Mouse (Mus musculus): ENCODE measurements at regions not wholly inside any gene's neighbourhood (a gene's known extent, or its start where the extent isn't known, plus 50 kb on each side); places are given as distances from the start of the nearest gene placed in this dataset.

GRCm38 (mm10) chr17:45929591-45929990, 102.6 kb downstream of the Vegfa start:
- no peak for ATAC-seq (replicated peaks; ENCODE audit: poor library complexity)

GRCm38 (mm10) chr17:45928903-45929477, 103.2 kb downstream of the Vegfa start:
- ATAC-seq (replicated peaks; ENCODE audit: poor library complexity) = no peak

GRCm38 (mm10) chr17:45928013-45928412, 104.2 kb downstream of the Vegfa start:
- no peak for ATAC-seq (replicated peaks; ENCODE audit: poor library complexity)

- no peak for ATAC-seq (replicated peaks; ENCODE audit: poor library complexity)
These were observed 106.3 kb downstream of the Vegfa start for GRCm38 (mm10) chr17:45925845-45926244.

- no peak for ATAC-seq (replicated peaks; ENCODE audit: poor library complexity)
These were observed 107.6 kb downstream of the Vegfa start for GRCm38 (mm10) chr17:45924595-45924994.

GRCm38 (mm10) chr17:45923217-45923730, 108.9 kb downstream of the Vegfa start:
- no peak for ATAC-seq (replicated peaks; ENCODE audit: poor library complexity)

GRCm38 (mm10) chr17:45917647-45918046, 114.5 kb downstream of the Vegfa start:
- no peak for ATAC-seq (replicated peaks; ENCODE audit: poor library complexity)

- no peak for ATAC-seq (replicated peaks; ENCODE audit: poor library complexity)
These were observed 115.2 kb downstream of the Vegfa start for GRCm38 (mm10) chr17:45916937-45917336.

GRCm38 (mm10) chr17:45914706-45915240, 117.4 kb downstream of the Vegfa start:
- no peak for ATAC-seq (replicated peaks; ENCODE audit: poor library complexity)

- no peak for ATAC-seq (replicated peaks; ENCODE audit: poor library complexity)
These were observed 117.9 kb downstream of the Vegfa start for GRCm38 (mm10) chr17:45914237-45914636.

GRCm38 (mm10) chr17:45913671-45914070, 118.5 kb downstream of the Vegfa start:
- no peak for ATAC-seq (replicated peaks; ENCODE audit: poor library complexity)

GRCm38 (mm10) chr17:45912165-45912564, 120.0 kb downstream of the Vegfa start:
- no peak for ATAC-seq (replicated peaks; ENCODE audit: poor library complexity)

GRCm38 (mm10) chr17:45911201-45911731, 120.9 kb downstream of the Vegfa start:
- ATAC-seq (replicated peaks; ENCODE audit: poor library complexity) = no peak

GRCm38 (mm10) chr17:45910245-45910644, 121.9 kb downstream of the Vegfa start:
- no peak for ATAC-seq (replicated peaks; ENCODE audit: poor library complexity)

GRCm38 (mm10) chr17:45907587-45907986, 124.6 kb downstream of the Vegfa start:
- ATAC-seq (replicated peaks; ENCODE audit: poor library complexity) = no peak

- no peak for ATAC-seq (replicated peaks; ENCODE audit: poor library complexity)
These were observed 126.6 kb downstream of the Vegfa start for GRCm38 (mm10) chr17:45905596-45905995.

- ATAC-seq (replicated peaks; ENCODE audit: poor library complexity) = no peak
These were observed 127.9 kb downstream of the Vegfa start for GRCm38 (mm10) chr17:45904251-45904650.

GRCm38 (mm10) chr17:45903294-45903693, 128.9 kb downstream of the Vegfa start:
- no peak for ATAC-seq (replicated peaks; ENCODE audit: poor library complexity)

GRCm38 (mm10) chr17:45902668-45903067, 129.5 kb downstream of the Vegfa start:
- ATAC-seq (replicated peaks; ENCODE audit: poor library complexity) = no peak

GRCm38 (mm10) chr17:45896922-45897302, 135.3 kb downstream of the Vegfa start:
- ATAC-seq (replicated peaks; ENCODE audit: poor library complexity) = no peak

GRCm38 (mm10) chr17:45896142-45896921, 135.8 kb downstream of the Vegfa start:
- ATAC-seq (replicated peaks; ENCODE audit: poor library complexity) = no peak

GRCm38 (mm10) chr17:45894166-45894565, 138.0 kb downstream of the Vegfa start:
- no peak for ATAC-seq (replicated peaks; ENCODE audit: poor library complexity)

Data from megakaryocyte progenitor cell, adult 5-6 weeks (primary cell).